Mouse (Mus musculus) cerebellum, adult 2 months (tissue): ENCODE results near the gene Lrp1.

Source experiments
- CTCF ChIP-seq: fragments of 200-500 bp; IDR thresholded peaks from 2 replicates; pipeline ENCODE4 v1.5.1; 2011; ENCODE audit warnings: low read depth, mild to moderate bottlenecking, control low read depth, low read length, moderate library complexity, borderline replicate concordance; ENCODE audit not compliant: insufficient read depth
- POLR2A ChIP-seq: fragments of 200-500 bp; IDR thresholded peaks from 2 replicates; pipeline ENCODE4 v1.6.1; 2011; ENCODE audit warnings: low read length, control low read depth, borderline replicate concordance; ENCODE audit not compliant: insufficient read depth

- TF ChIP-seq CTCF (no peak), POLR2A (no peak)
These were observed 32.1 kb upstream of the Lrp1 start for GRCm38 (mm10) chr10:127652906-127653638.
